Mouse (Mus musculus) ES-E14 (cell line): ENCODE data around the gene Sipa1. TPM values are rescaled to one million over a fixed set of nuclear protein-coding genes. Genes with fewer than 3 reads are reported as not detected.

Source experiments
- DNase-seq: peaks from one replicate; pipeline ENCODE4 v3.0.0-alpha.2; 2013; ENCODE audit warnings: low read depth, low spot score
- H3K27ac ChIP-seq: 2 replicates; pipeline ENCODE4 v1.5.1; 2012; ENCODE audit warnings: low read depth, mild to moderate bottlenecking, low read length, moderate library complexity, mixed read lengths; ENCODE audit not compliant: poor library complexity, insufficient read depth, severe bottlenecking
- H3K36me3 ChIP-seq: 2 replicates; pipeline ENCODE4 v1.6.1; 2012; ENCODE audit warnings: mild to moderate bottlenecking, low read length, moderate library complexity, mixed read lengths; ENCODE audit not compliant: control insufficient read depth, poor library complexity, insufficient read depth, severe bottlenecking
- H3K4me1 ChIP-seq, 2 experiments: fragments of 150-350 bp in 1 of 2; sonication (generic) in 1 of 2; 2 replicates each; pipeline ENCODE4 v1.6.1; 2012; ENCODE audit warnings: low read length in 2 of 2, mild to moderate bottlenecking in 1 of 2, mixed read lengths in 1 of 2; ENCODE audit not compliant: control insufficient read depth in 2 of 2, insufficient read depth in 2 of 2, poor library complexity in 1 of 2
- H3K4me3 ChIP-seq, 2 experiments: fragments of 150-350 bp in 1 of 2; sonication (generic) in 1 of 2; 2 replicates each; pipeline ENCODE4 v1.5.1; 2012; ENCODE audit warnings: low read length in 2 of 2, low read depth in 1 of 2, mild to moderate bottlenecking in 1 of 2, mixed read lengths in 1 of 2; ENCODE audit not compliant: insufficient read depth in 1 of 2, poor library complexity in 1 of 2, severe bottlenecking in 1 of 2
- H3K9ac ChIP-seq: 2 replicates; pipeline ENCODE4 v1.6.1; 2012; ENCODE audit warnings: low read depth, mild to moderate bottlenecking, low read length, mixed read lengths; ENCODE audit not compliant: poor library complexity, insufficient read depth, severe bottlenecking
- H3K9me3 ChIP-seq: fragments of 150-350 bp; sonication (generic); 2 replicates; pipeline ENCODE4 v1.6.1; 2012; ENCODE audit warnings: low read depth, mild to moderate bottlenecking, low read length; ENCODE audit not compliant: control insufficient read depth, insufficient read depth
- CHD2 ChIP-seq: IDR thresholded peaks from 2 replicates; pipeline ENCODE4 v1.6.1; 2014; ENCODE audit warnings: mild to moderate bottlenecking, low read depth, low read length, inconsistent platforms
- HCFC1 ChIP-seq: IDR thresholded peaks from 2 replicates; pipeline ENCODE4 v1.6.1; 2012; ENCODE audit warnings: low read length, inconsistent platforms, borderline replicate concordance; ENCODE audit not compliant: insufficient read depth
- MAFK ChIP-seq: IDR thresholded peaks from 2 replicates; pipeline ENCODE4 v1.6.1; 2014; ENCODE audit warnings: mild to moderate bottlenecking, low read depth, low read length, inconsistent platforms; ENCODE audit not compliant: insufficient read depth
- ZC3H11A ChIP-seq: IDR thresholded peaks from 2 replicates; pipeline ENCODE4 v1.6.1; 2012; ENCODE audit warnings: low read depth, mild to moderate bottlenecking, inconsistent platforms, low read length, borderline replicate concordance
- ZNF384 ChIP-seq: IDR thresholded peaks from 2 replicates; pipeline ENCODE4 v1.6.1; 2012; ENCODE audit warnings: low read depth, low read length, inconsistent platforms
- in situ Hi-C, 2 experiments: fragments of 600-800 bp; cut with MboI; formaldehyde crosslinking; loops; one replicate each; pipeline ENCODE4 v1.15.1; 2025; ENCODE audit warnings: low sequenced_read_pairs in 2 of 2, inconsistent platforms in 1 of 2; ENCODE audit not compliant: unreplicated experiment in 2 of 2
- total RNA-seq: library from RNA; depleted of rRNA; stranded (reverse); fragments of 300-350 nt; gene quantifications from 2 replicates; pipeline ENCODE4 v1.2.3, GENCODE M21; 2012

Gene Sipa1
- total RNA-seq, 1 experiment, result 10.5 TPM

- Histone ChIP-seq H3K36me3 (peaks cover 8% of the 10 kb centered on the region; the same call in 1 of the 2 replicates), H3K9me3 (no peaks in the 10 kb centered on the region), H3K27ac (no peak overlapping the region), H3K4me1 (peaks cover 2 to 22% of the 10 kb centered on the region in 2 experiments; a peak in 2 of 4 replicates), H3K9ac (no peak overlapping the region), H3K4me3 (no peak overlapping the region)
- TF ChIP-seq MAFK, result no peak
- TF ChIP-seq ZC3H11A, result no peak
- TF ChIP-seq CHD2, result no peak
- TF ChIP-seq HCFC1, result no peak
- no peak for TF ChIP-seq ZNF384
- no peak for DNase-seq
- in situ Hi-C loops, result no loop called here
These were observed 10.9 kb downstream of the Sipa1 start for GRCm38 (mm10) chr19:5652570-5652969.

GRCm38 (mm10) chr19:5651502-5652274 lies 11.8 kb downstream of the Sipa1 start:
- H3K4me1 ChIP-seq, result peaks cover 2 to 23% of the 10 kb centered on the region in 2 experiments; a peak in 2 of 4 replicates
- H3K36me3 ChIP-seq, result peaks cover 12% of the 10 kb centered on the region; the same call in 1 of the 2 replicates
- DNase-seq, result no peak
- no peak overlapping the region for H3K27ac ChIP-seq
- no peak for TF ChIP-seq HCFC1
- TF ChIP-seq ZNF384, result no peak
- no peak for TF ChIP-seq ZC3H11A
- no peak for TF ChIP-seq CHD2
- no peak for TF ChIP-seq MAFK
- in situ Hi-C loops, result no loop called here
- H3K9me3 ChIP-seq, result no peaks in the 10 kb centered on the region
- no peak overlapping the region for H3K9ac ChIP-seq
- H3K4me3 ChIP-seq, result no peak overlapping the region

GRCm38 (mm10) chr19:5649298-5649741 lies 14.2 kb downstream of the Sipa1 start:
- H3K27ac ChIP-seq, result peak overlapping the region; percentile 22; the same call in 1 of the 2 replicates
- TF ChIP-seq ZNF384 (no peak), HCFC1 (no peak), ZC3H11A (no peak), CHD2 (no peak), MAFK (no peak)
- no peak for DNase-seq
- peak overlapping the region in 1 of 2 experiments; percentile 49; a peak in 2 of 4 replicates for H3K4me3 ChIP-seq
- H3K36me3 ChIP-seq, result peaks cover 22% of the 10 kb centered on the region
- H3K9me3 ChIP-seq, result no peaks in the 10 kb centered on the region
- in situ Hi-C loops, result no loop called here
- no peak overlapping the region for H3K9ac ChIP-seq
- peaks cover 2 to 19% of the 10 kb centered on the region in 2 experiments; a peak in 2 of 4 replicates for H3K4me1 ChIP-seq

- Histone ChIP-seq H3K9ac (peak overlapping the region; percentile 60; the same call in 1 of the 2 replicates), H3K36me3 (peaks cover 22% of the 10 kb centered on the region), H3K4me1 (peaks cover 2 to 19% of the 10 kb centered on the region in 2 experiments; a peak in 2 of 4 replicates), H3K27ac (peak overlapping the region; percentile 22; the same call in 1 of the 2 replicates), H3K9me3 (no peaks in the 10 kb centered on the region), H3K4me3 (peak overlapping the region; percentile 20 to 49; a peak in 3 of 4 replicates)
- DNase-seq, result peak; percentile 70
- in situ Hi-C loops, result no loop called here
- TF ChIP-seq CHD2 (no peak), HCFC1 (no peak), ZC3H11A (no peak), ZNF384 (no peak), MAFK (no peak)
These were observed 14.9 kb downstream of the Sipa1 start for GRCm38 (mm10) chr19:5648401-5649297.
